Mouse (Mus musculus): ENCODE results near the gene Wfdc8.

GRCm38 (mm10) chr2:164615386-164615785, 2.0 kb upstream of the Wfdc8 start:
- TF ChIP-seq CTCF (IDR thresholded peaks at IDR 0.05; ENCODE audit: control insufficient read depth, insufficient read depth, insufficient read length) = no peak
- TF ChIP-seq CEBPB (IDR thresholded peaks at IDR 0.05; ENCODE audit: low read depth) = no peak
- no peak for TF ChIP-seq USF1 (IDR thresholded peaks at IDR 0.05; ENCODE audit: low read depth)
- no peak for TF ChIP-seq MAX (IDR thresholded peaks at IDR 0.05)

Measured in C2C12 (cell line).